Mouse (Mus musculus) cerebellum, adult 11 months (tissue): ENCODE results near the gene Psmb11.
"Not testable (repeated sequence)": the region's sequence is repeated elsewhere in the genome, so short reads cannot be mapped to it uniquely, and the experiment has no call there.

Experiments used
- DNase-seq: peaks from one replicate; pipeline ENCODE4 v3.0.0; 2022

Psmb11 gene

GRCm38 (mm10) chr14:54603686-54604085 is 17.5 kb upstream of the Psmb11 start:
- DNase-seq: peak; percentile 30

- DNase-seq: peak; percentile 70
Measured at GRCm38 (mm10) chr14:54605752-54606321, 15.4 kb upstream of the Psmb11 start, which contains the start of gene 4931414P19Rik. Gene 4931414P19Rik (minus strand): TSS chr14:54605993.

GRCm38 (mm10) chr14:54607226-54607625 is 14.0 kb upstream of the Psmb11 start:
- no peak for DNase-seq

- no peak for DNase-seq
Measured at GRCm38 (mm10) chr14:54609245-54609644, 12.0 kb upstream of the Psmb11 start.

GRCm38 (mm10) chr14:54609962-54610361 is 11.3 kb upstream of the Psmb11 start:
- DNase-seq: no peak

GRCm38 (mm10) chr14:54610648-54611047 is 10.6 kb upstream of the Psmb11 start:
- no peak for DNase-seq

GRCm38 (mm10) chr14:54614130-54614529 is 7.1 kb upstream of the Psmb11 start:
- not testable (repeated sequence) for DNase-seq

GRCm38 (mm10) chr14:54616226-54616825 is 4.9 kb upstream of the Psmb11 start:
- no peak for DNase-seq

GRCm38 (mm10) chr14:54617152-54617896 is 3.9 kb upstream of the Psmb11 start:
- DNase-seq: no peak

GRCm38 (mm10) chr14:54617897-54618365 is 3.3 kb upstream of the Psmb11 start, which contains the start of gene Psmb5:
Gene Psmb5 (minus strand): TSS chr14:54618022.
- peak; percentile 88 for DNase-seq

GRCm38 (mm10) chr14:54623334-54623733 is 2.1 kb downstream of the Psmb11 start:
- no peak for DNase-seq

- DNase-seq: no peak
Measured at GRCm38 (mm10) chr14:54624976-54625375, 3.7 kb downstream of the Psmb11 start.

- no peak for DNase-seq
Measured at GRCm38 (mm10) chr14:54628103-54628502, 6.9 kb downstream of the Psmb11 start.

GRCm38 (mm10) chr14:54629797-54630196 is 8.6 kb downstream of the Psmb11 start:
- DNase-seq: no peak

GRCm38 (mm10) chr14:54630583-54631239 is 9.5 kb downstream of the Psmb11 start:
- DNase-seq: no peak

- DNase-seq: no peak
Measured at GRCm38 (mm10) chr14:54631240-54631599, 10.0 kb downstream of the Psmb11 start.

GRCm38 (mm10) chr14:54632252-54632651 is 11.0 kb downstream of the Psmb11 start:
- DNase-seq: no peak

GRCm38 (mm10) chr14:54634182-54634581 is 12.9 kb downstream of the Psmb11 start:
- no peak for DNase-seq

GRCm38 (mm10) chr14:54636954-54637353 is 15.7 kb downstream of the Psmb11 start:
- DNase-seq: no peak

GRCm38 (mm10) chr14:54638210-54638609 is 17.0 kb downstream of the Psmb11 start:
- DNase-seq: no peak

GRCm38 (mm10) chr14:54640121-54640520 is 18.9 kb downstream of the Psmb11 start:
- DNase-seq: no peak

GRCm38 (mm10) chr14:54640946-54641304 is 19.7 kb downstream of the Psmb11 start, which contains the start of gene Gm17606:
Gene Gm17606 (plus strand): TSS chr14:54640952.
- no peak for DNase-seq

- peak; percentile 78 for DNase-seq
Measured at GRCm38 (mm10) chr14:54641305-54641969, 20.2 kb downstream of the Psmb11 start, which contains the start of gene Cdh24. Gene Cdh24 (minus strand): TSS chr14:54641364.
